Mouse (Mus musculus) myocyte (in vitro differentiated cells): Measurements from ENCODE around the gene Polr3gl.

Experiments
- CEBPB ChIP-seq: IDR thresholded peaks from 2 replicates; pipeline ENCODE4 v1.6.1; 2011; ENCODE audit warnings: mild to moderate bottlenecking, moderate library complexity; ENCODE audit not compliant: poor library complexity, insufficient read depth, severe bottlenecking
- E2F4 ChIP-seq: IDR thresholded peaks from one replicate; pipeline ENCODE4 v1.6.1; 2011; ENCODE audit warnings: mild to moderate bottlenecking, control low read depth, moderate library complexity; ENCODE audit not compliant: insufficient read depth
- MAX ChIP-seq: IDR thresholded peaks from one replicate; pipeline ENCODE4 v1.6.1; 2011; ENCODE audit warnings: low read depth, mild to moderate bottlenecking, control low read depth
- MYOD1 ChIP-seq, 3 experiments: IDR thresholded peaks; one replicate each; pipeline ENCODE4 v1.6.1; 2011; ENCODE audit warnings: control low read depth in 2 of 3, low read depth in 2 of 3, mild to moderate bottlenecking in 2 of 3, moderate library complexity in 1 of 3; ENCODE audit not compliant: insufficient read length in 2 of 3, control insufficient read depth in 1 of 3
- POLR2A ChIP-seq: IDR thresholded peaks from one replicate; pipeline ENCODE4 v1.6.1; 2011; ENCODE audit warnings: low read depth, mild to moderate bottlenecking, control low read depth, moderate library complexity; ENCODE audit not compliant: insufficient read length
- POLR2AphosphoS2 ChIP-seq: IDR thresholded peaks from one replicate; pipeline ENCODE4 v1.6.1; 2011; ENCODE audit warnings: low read depth, control low read depth; ENCODE audit not compliant: insufficient read length
- SRF ChIP-seq: IDR thresholded peaks from one replicate; pipeline ENCODE4 v1.6.1; 2011; ENCODE audit warnings: low read depth; ENCODE audit not compliant: control insufficient read depth, insufficient read length
- TCF12 ChIP-seq: IDR thresholded peaks from one replicate; pipeline ENCODE4 v1.6.1; 2011; ENCODE audit warnings: mild to moderate bottlenecking, control low read depth; ENCODE audit not compliant: poor library complexity, insufficient read depth, severe bottlenecking
- TCF3 ChIP-seq: IDR thresholded peaks from one replicate; pipeline ENCODE4 v1.6.1; 2011; ENCODE audit warnings: low read depth, control low read depth; ENCODE audit not compliant: insufficient read length
- USF1 ChIP-seq: IDR thresholded peaks from one replicate; pipeline ENCODE4 v1.6.1; 2011; ENCODE audit warnings: low read depth, mild to moderate bottlenecking, control low read depth, moderate library complexity

GRCm38 (mm10) chr3:96571896-96572698 is 21.9 kb downstream of the Polr3gl start:
- TF ChIP-seq SRF (no peak), POLR2AphosphoS2 (no peak), MAX (no peak), POLR2A (no peak), CEBPB (no peak), MYOD1 (IDR thresholded peaks at IDR 0.05; ENCODE audit: control insufficient read depth in 1 of 3, insufficient read length in 2 of 3, low read depth in 2 of 3) (no peak), TCF3 (no peak), USF1 (no peak), E2F4 (no peak), TCF12 (no peak)
